Mouse (Mus musculus): ENCODE data around the gene Thsd4.

DNA sequence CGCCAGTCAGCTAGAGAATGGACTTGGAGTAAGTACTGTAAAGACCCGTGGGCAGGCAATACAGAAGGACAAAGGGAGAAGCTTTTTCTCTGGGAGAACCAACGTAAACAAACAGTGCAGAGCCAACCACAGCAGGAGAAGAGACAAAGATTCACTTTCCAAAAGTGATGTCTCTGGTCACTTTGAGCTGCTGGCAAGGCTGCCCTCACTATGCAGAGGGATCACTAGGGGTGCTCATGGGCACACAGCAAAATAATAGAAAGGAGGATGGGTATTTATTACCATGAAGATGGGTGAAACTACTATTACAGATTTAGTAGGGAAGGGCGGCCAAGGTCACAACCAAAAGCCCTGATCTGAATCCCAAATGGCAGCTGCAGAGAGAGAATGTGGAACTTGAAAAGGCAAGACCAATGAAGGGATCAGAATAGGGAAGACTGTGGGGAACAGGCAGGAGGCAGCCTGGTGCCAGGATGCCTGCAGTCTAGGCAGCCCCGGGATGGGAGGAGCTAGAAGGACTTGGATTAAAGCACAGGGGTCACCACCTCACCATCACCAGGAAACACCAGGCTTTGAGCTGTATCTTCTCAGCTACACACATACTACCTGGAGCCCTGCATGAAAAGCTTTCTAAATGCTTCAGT, 450.1 kb downstream of the Thsd4 start:
- TF ChIP-seq MAFK (IDR thresholded peaks at IDR 0.05; ENCODE audit: insufficient read depth, low read depth, low read length) (no peak), HCFC1 (IDR thresholded peaks at IDR 0.05; ENCODE audit: borderline replicate concordance, insufficient read depth, low read length) (no peak), ZC3H11A (IDR thresholded peaks at IDR 0.05; ENCODE audit: borderline replicate concordance, low read depth, low read length) (no peak)
